Mouse (Mus musculus): ENCODE data around the gene Gm8439.

- no peak for TF ChIP-seq REST (IDR thresholded peaks at IDR 0.05; ENCODE audit: insufficient read depth, insufficient read length)
- TF ChIP-seq TCF12 (IDR thresholded peaks at IDR 0.05; ENCODE audit: insufficient read depth, poor library complexity, severe bottlenecking) = no peak
- TF ChIP-seq USF1 (IDR thresholded peaks at IDR 0.05; ENCODE audit: low read depth) = no peak
- TF ChIP-seq POLR2A (IDR thresholded peaks at IDR 0.05; ENCODE audit: insufficient read length, low read depth) = no peak
- TF ChIP-seq E2F4 (IDR thresholded peaks at IDR 0.05; ENCODE audit: insufficient read depth) = no peak
- no peak for TF ChIP-seq MAX (IDR thresholded peaks at IDR 0.05; ENCODE audit: low read depth)
- TF ChIP-seq CEBPB (IDR thresholded peaks at IDR 0.05; ENCODE audit: insufficient read depth, poor library complexity, severe bottlenecking) = no peak
- no peak for TF ChIP-seq POLR2AphosphoS2 (IDR thresholded peaks at IDR 0.05; ENCODE audit: insufficient read length, low read depth)
- TF ChIP-seq MYOD1 (IDR thresholded peaks at IDR 0.05; ENCODE audit: control insufficient read depth in 1 of 3, insufficient read length in 2 of 3, low read depth in 2 of 3) = no peak
Measured at GRCm38 (mm10) chr4:120568005-120568404, 20.5 kb upstream of the Gm8439 start.
